Mouse (Mus musculus) bone marrow, adult 2 months (tissue): ENCODE results near the gene Pold3. TPM values are rescaled to one million over a fixed set of nuclear protein-coding genes. Genes with fewer than 3 reads are reported as not detected.

Source experiments
- H3K27ac ChIP-seq: fragments of 200-500 bp; 2 replicates; pipeline ENCODE4 v1.5.1; 2012; ENCODE audit warnings: low read depth, mild to moderate bottlenecking, control low read depth, inconsistent platforms, low read length; ENCODE audit not compliant: control insufficient read depth, poor library complexity, insufficient read depth
- H3K4me1 ChIP-seq: fragments of 200-500 bp; 2 replicates; pipeline ENCODE4 v1.6.1; 2011; ENCODE audit warnings: low read length; ENCODE audit not compliant: control insufficient read depth, insufficient read depth
- H3K4me3 ChIP-seq: fragments of 200-500 bp; replicated peaks from 2 replicates; pipeline ENCODE3; 2011; ENCODE audit warnings: mild to moderate bottlenecking, low read depth, low read length, control low read depth; ENCODE audit not compliant: control insufficient read depth
- CTCF ChIP-seq: fragments of 200-500 bp; IDR thresholded peaks from 2 replicates; pipeline ENCODE4 v1.5.1; 2011; ENCODE audit warnings: low read length, control low read depth; ENCODE audit not compliant: control insufficient read depth, insufficient read depth
- POLR2A ChIP-seq: fragments of 200-500 bp; IDR thresholded peaks from 2 replicates; pipeline ENCODE4 v1.6.1; 2011; ENCODE audit warnings: low read depth, mild to moderate bottlenecking, control low read depth, low read length, borderline replicate concordance; ENCODE audit not compliant: control insufficient read depth
- WGBS: fragments of 180-500 bp; shearing (Covaris S2); methylation state at CpG from one replicate; pipeline ENCODE4 v1.1.7; 2018; 5-methylcytosine and 5-hydroxymethylcytosine counted together
- polyA plus RNA-seq: library from polyadenylated mRNA; stranded (reverse); fragments of >200 nt; gene quantifications from 2 replicates; pipeline ENCODE4 v1.2.4, GENCODE M21; 2011; ENCODE audit warnings: low replicate concordance; ENCODE audit not compliant: missing spikeins, insufficient read depth, insufficient read length

Gene Pold3
- polyA plus RNA-seq, 1 experiment = 47.1 TPM

- Histone ChIP-seq H3K27ac (no peak overlapping the region), H3K4me1 (no peaks in the 10 kb centered on the region), H3K4me3 (no peak overlapping the region)
- no peak for TF ChIP-seq CTCF
- no peak for TF ChIP-seq POLR2A
- WGBS = 47% methylated on average over 11 of the region's 11 CpGs
Observed at GRCm38 (mm10) chr7:100034815-100035463, 86.4 kb downstream of the Pold3 start.

- TF ChIP-seq CTCF (no peak), POLR2A (no peak)
- H3K27ac ChIP-seq = no peak overlapping the region
- H3K4me3 ChIP-seq = no peak overlapping the region
- 42% methylated on average over 5 of the region's 5 CpGs for WGBS
- H3K4me1 ChIP-seq = no peaks in the 10 kb centered on the region
Observed at GRCm38 (mm10) chr7:100033672-100034071, 87.7 kb downstream of the Pold3 start.

Other genes with a start within 250 kb of the Pold3 start
- gene Rnf169, start 141.1 kb downstream of the Pold3 start, polyA plus RNA-seq = 14.8 and 22.3 TPM in 2 replicates
- not detected in 2 replicates for gene Chrdl2, start 115.4 kb downstream of the Pold3 start, polyA plus RNA-seq
- gene Lipt2, start 37.7 kb upstream of the Pold3 start, polyA plus RNA-seq = 1.5 and 3.9 TPM in 2 replicates
- 2.7 and 2.9 TPM in 2 replicates for gene Kcne3, start 54.9 kb upstream of the Pold3 start, polyA plus RNA-seq
- 6.4 TPM in 2 replicates for gene Pgm2l1, start 105.8 kb upstream of the Pold3 start, polyA plus RNA-seq
- gene P4ha3, start 164.0 kb upstream of the Pold3 start, polyA plus RNA-seq = not detected in 2 replicates